Mouse (Mus musculus) right cerebral cortex, postnatal 25 days (tissue): ENCODE data around the gene Fam57b.

Experiments
- DNase-seq: peaks from one replicate; pipeline ENCODE4 v3.0.0; 2022

The Fam57b gene

DNA sequence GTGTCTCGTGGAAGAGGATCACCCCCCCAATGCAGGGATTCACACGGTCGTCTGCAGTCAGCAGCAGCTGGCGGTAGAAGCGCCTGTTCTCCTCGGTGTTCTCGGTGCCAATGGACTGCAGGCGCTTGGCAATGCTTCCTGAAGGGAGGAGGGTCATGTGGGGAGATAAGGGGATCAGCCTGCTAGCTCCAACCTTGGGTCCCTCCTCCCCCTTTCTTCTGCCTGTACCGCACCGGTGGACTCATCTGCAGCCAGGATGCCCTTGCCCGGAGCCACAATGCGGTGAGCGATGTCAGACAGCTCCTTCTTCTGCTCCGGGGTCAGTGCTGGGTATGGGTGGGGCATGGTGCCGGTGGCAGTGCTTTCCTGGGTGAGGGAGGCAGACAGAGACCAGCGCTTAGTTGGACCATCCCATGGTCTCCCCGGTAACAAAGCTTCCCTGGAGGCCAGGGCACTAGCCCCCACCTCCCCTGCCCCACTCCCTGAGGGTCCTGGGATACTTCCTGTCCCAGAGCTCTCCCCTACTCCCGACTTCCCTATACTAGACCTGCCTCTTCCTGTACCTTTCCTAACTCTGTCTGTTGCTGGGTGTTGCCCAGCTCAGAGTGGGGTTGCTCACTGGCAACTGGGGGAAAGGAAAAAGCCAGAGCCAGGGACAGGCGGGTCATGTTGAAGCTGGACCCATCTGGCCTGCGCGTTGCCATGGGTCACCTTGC, at the start of gene Fam57b:
Gene Fam57b, plus strand, starts transcription at position 258 of the 716 bp plus-strand sequence.
- DNase-seq: no peak

- no peak for DNase-seq
These were observed 48.6 kb upstream of the Fam57b start for GRCm38 (mm10) chr7:126748824-126749223.

GRCm38 (mm10) chr7:126749582-126750343, 47.7 kb upstream of the Fam57b start:
- no peak for DNase-seq

- peak; percentile 64 for DNase-seq
These were observed 42.6 kb upstream of the Fam57b start for GRCm38 (mm10) chr7:126754866-126755265.

DNA sequence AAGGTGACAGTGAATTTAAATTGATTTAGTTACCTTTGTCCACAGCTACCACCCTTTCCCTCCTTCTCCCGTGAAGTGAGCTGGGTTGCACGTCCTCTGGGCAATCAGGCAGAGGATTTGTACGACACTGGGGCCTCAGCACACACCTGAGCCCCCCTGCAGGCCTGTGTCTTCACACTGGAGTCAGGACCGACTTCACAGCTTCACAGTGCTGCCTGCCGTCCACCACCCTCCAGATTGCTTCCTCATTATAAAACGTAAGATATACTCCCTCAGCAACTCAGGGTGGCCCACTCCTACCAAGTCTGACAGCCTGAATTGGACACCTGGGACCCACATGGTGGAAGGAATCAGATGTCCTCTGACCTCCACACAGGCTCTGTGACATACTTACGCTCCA, 38.9 kb upstream of the Fam57b start:
- DNase-seq: no peak

GRCm38 (mm10) chr7:126759050-126759671, 38.3 kb upstream of the Fam57b start, which contains the start of gene Mapk3:
Gene Mapk3 (plus strand): TSS chr7:126759601.
- DNase-seq: peak; percentile 86

- no peak for DNase-seq
These were observed 37.6 kb upstream of the Fam57b start for GRCm38 (mm10) chr7:126759672-126760390.

GRCm38 (mm10) chr7:126760391-126760802, 37.1 kb upstream of the Fam57b start:
- DNase-seq: no peak

- no peak for DNase-seq
These were observed 36.5 kb upstream of the Fam57b start for GRCm38 (mm10) chr7:126760956-126761355.

GRCm38 (mm10) chr7:126761529-126762067, 35.9 kb upstream of the Fam57b start:
- no peak for DNase-seq

GRCm38 (mm10) chr7:126762471-126763008, 34.9 kb upstream of the Fam57b start:
- peak; percentile 65 for DNase-seq

DNA sequence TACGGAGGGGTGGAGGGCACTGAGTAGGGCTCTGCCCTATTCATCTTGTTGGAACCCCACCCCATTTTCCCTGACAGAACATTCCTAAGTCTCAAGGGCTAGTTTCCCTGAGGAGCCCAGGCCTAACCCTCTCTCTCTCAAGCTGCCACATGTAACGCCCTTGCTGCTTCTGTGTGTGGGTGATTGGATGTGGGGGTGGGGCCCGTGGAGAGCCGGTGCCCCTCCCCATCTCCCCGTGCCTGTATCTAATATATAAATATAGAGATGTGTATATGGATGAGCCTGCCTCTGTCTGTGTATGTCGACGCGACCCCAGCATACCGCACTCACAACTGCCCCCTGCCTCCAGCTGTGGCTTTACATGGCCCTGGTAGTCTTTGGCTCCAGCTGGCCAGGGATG, 31.9 kb upstream of the Fam57b start:
- DNase-seq: no peak

DNA sequence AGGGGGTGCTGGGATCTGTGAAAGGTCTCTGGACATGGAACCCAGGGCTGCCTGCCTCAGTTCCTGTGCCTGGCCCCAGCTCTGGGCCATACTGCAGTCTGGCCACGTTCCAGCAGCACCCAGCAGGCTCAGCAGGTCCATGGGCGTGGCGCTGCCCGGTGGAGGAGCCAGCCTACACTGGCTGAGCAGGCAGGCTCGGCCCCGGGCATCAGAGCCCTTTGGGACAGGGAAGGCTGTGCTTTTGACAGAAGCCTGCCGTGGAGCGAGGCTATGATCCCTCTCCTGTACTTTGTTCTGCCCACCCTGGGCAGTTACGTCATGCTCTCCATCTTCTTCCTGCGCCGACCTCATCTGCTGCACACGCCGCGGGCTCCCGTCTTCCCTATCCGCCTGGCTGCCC, 31.3 kb upstream of the Fam57b start, which contains the start of gene Gdpd3:
Gene Gdpd3, plus strand, starts transcription at position 134 of the 400 bp plus-strand sequence.
- no peak for DNase-seq

DNA sequence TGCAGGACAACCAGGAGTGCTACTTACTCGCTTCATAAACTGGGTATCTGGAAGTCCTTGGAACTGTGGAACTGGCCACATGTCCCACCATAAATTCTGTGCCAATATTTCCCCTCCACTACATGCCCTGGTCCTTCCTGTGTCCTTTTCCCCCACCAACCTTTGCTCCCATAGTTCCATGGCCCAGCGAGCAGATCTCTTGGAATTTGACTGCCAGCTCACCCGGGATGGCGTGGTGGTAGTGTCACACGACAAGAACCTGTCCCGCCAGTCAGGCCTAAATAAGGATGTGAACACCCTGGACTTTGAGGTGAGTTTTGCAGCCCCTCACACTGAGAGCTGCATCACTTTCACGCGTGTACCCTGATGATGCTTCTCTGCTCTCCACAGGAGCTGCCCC, 30.5 kb upstream of the Fam57b start:
- DNase-seq: no peak

DNA sequence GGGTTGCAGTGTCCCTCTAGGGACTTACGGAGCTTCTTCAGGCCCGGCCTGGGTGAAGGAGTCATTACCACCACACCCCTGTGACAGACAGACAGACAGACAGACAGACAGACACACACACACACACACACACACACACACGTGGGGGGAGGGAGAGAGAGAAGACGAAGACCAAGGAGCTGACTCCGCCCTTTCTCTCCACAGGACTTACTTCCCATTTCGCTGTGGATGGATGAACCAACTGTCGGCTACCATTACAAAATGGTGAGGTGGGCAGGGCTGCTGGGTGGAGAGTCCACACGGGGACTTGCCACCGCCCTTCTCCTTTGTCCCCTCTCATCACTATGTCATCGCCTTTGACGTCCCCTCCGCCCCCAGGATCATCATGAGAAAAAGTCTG, 26.7 kb upstream of the Fam57b start:
- DNase-seq: no peak

GRCm38 (mm10) chr7:126773351-126773750, 24.1 kb upstream of the Fam57b start:
- DNase-seq: no peak

- no peak for DNase-seq
These were observed 23.0 kb upstream of the Fam57b start for GRCm38 (mm10) chr7:126774463-126774862.

GRCm38 (mm10) chr7:126775185-126775977, 22.1 kb upstream of the Fam57b start:
- DNase-seq: no peak

DNA sequence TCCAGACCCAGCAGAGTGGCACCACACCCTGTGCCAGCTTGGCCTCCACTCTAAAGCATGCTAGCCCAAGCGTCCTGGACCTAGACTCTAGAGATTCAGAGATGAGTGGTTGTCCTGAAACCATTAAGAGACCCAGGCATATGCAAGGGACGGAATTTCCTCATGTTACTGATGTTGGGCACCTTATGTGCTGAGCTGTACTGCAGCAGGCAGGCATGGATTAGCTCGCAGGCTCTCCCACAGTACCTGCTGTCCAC, 21.6 kb upstream of the Fam57b start:
- no peak for DNase-seq

- DNase-seq: peak; percentile 96
These were observed 20.8 kb upstream of the Fam57b start, which contains the start of gene Ypel3 for GRCm38 (mm10) chr7:126776598-126777057. Gene Ypel3 (plus strand): TSS chr7:126776955.

- DNase-seq: peak; percentile 34
These were observed 20.0 kb upstream of the Fam57b start for GRCm38 (mm10) chr7:126777476-126777875.

- no peak for DNase-seq
These were observed 19.3 kb upstream of the Fam57b start for GRCm38 (mm10) chr7:126778147-126778546.
